Mouse (Mus musculus): ENCODE measurements around the gene Rgs1. TPM values are rescaled to one million over a fixed set of nuclear protein-coding genes. Genes with fewer than 3 reads are reported as not detected.
A peak's percentile ranks its signal among the peaks of the same experiment; 100 is the strongest.

Rgs1 gene
- polyA plus RNA-seq, 1 experiment from 2014 or later, result not detected

DNA sequence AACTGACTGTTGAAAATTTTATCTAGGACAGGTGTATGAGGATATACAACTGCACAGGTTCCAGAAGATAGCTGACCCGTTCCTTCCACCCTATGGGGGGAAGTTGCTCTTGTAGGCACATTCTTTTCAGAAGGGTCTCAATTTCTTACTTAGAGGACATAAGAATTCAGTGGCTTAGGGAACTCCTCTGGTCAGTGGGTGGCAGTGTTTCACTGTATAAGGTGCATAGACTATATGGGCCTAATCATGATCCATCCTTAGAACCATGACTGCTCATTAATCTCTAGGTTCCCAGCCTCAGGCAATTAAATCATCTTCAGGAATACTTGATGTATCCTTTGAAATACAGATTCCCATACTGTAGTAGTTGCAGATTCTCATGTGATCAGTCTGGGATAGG is 5.5 kb downstream of the Rgs1 start:
- Histone ChIP-seq H3K27me3 (ENCODE audit: insufficient read depth, poor library complexity, severe bottlenecking) (no peaks in the 10 kb centered on the region), H3K36me3 (no peaks in the 10 kb centered on the region), H3K4me3 (no peak overlapping the region), H3K9me3 (no peaks in the 10 kb centered on the region), H3K4me1 (replicated peaks) (no peaks in the 10 kb centered on the region), H3K27ac (no peak overlapping the region)
- DNase-seq (ENCODE audit: low spot score), result no peak
- 91% methylated on average over 1 of the region's 1 CpGs for WGBS

- Histone ChIP-seq H3K4me1 (replicated peaks) (no peaks in the 10 kb centered on the region), H3K9me3 (no peaks in the 10 kb centered on the region), H3K36me3 (no peaks in the 10 kb centered on the region), H3K27me3 (ENCODE audit: insufficient read depth, poor library complexity, severe bottlenecking) (no peaks in the 10 kb centered on the region), H3K4me3 (no peak overlapping the region), H3K27ac (no peak overlapping the region)
- WGBS, result 78% methylated on average over 2 of the region's 2 CpGs
- DNase-seq (ENCODE audit: low spot score), result no peak
These were observed 9.8 kb downstream of the Rgs1 start for GRCm38 (mm10) chr1:144239195-144239594.

- Histone ChIP-seq H3K27me3 (ENCODE audit: insufficient read depth, poor library complexity, severe bottlenecking) (no peaks in the 10 kb centered on the region), H3K4me3 (no peak overlapping the region), H3K9me3 (no peaks in the 10 kb centered on the region), H3K27ac (no peak overlapping the region), H3K36me3 (no peaks in the 10 kb centered on the region), H3K4me1 (replicated peaks) (no peaks in the 10 kb centered on the region)
- no peak for DNase-seq (ENCODE audit: low spot score)
These were observed 33.8 kb downstream of the Rgs1 start for GRCm38 (mm10) chr1:144215230-144215629.

GRCm38 (mm10) chr1:144210912-144211311 is 38.1 kb downstream of the Rgs1 start:
- no peak overlapping the region for H3K27ac ChIP-seq
- H3K27me3 ChIP-seq (ENCODE audit: insufficient read depth, poor library complexity, severe bottlenecking), result no peaks in the 10 kb centered on the region
- no peak overlapping the region for H3K4me3 ChIP-seq
- no peaks in the 10 kb centered on the region for H3K36me3 ChIP-seq
- 75% methylated on average over 3 of the region's 3 CpGs for WGBS
- DNase-seq (ENCODE audit: low spot score), result no peak
- no peaks in the 10 kb centered on the region for H3K9me3 ChIP-seq
- H3K4me1 ChIP-seq (replicated peaks), result no peaks in the 10 kb centered on the region

DNA sequence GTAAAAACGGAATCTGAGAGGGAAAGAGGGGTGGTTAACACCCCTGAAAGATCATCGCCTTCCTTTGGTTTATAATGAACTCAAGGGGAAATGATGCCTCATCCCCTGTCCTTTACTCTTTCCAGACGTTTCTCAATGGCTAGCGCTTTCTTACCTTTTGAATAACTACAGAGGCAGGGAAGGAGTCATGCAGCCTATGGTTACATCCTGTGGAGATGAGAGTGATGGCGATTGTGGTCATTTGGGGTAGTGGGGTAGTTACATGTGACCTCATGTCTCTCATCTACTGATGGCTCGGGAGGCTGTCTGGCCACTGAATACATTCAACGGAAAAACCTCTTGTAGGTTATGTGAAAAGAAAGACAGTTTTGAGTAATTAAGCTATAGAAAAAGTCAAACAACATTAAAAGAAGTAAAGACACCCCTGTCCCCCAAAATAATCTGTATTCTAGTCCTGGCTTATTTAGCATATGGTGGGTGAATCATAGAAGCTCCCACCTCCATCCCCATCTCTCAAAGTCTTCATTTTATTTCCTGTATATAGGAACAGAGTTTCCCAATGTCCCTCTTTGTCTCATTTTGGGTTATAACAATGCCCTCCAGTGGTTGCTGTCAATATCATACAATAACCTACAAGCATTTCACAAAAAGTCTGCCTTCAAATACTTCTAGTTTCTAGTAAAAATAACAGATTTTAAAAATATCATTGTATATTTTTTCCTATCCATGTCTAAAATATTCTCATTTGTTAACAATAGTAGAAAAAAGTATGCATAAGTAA is 42.6 kb downstream of the Rgs1 start:
- no peak overlapping the region for H3K27ac ChIP-seq
- no peaks in the 10 kb centered on the region for H3K27me3 ChIP-seq (ENCODE audit: insufficient read depth, poor library complexity, severe bottlenecking)
- H3K36me3 ChIP-seq, result no peaks in the 10 kb centered on the region
- DNase-seq (ENCODE audit: low spot score), result no peak
- no peaks in the 10 kb centered on the region for H3K4me1 ChIP-seq (replicated peaks)
- 77% methylated on average over 7 of the region's 7 CpGs for whole genome bisulfite sequencing
- H3K4me3 ChIP-seq, result no peak overlapping the region
- no peaks in the 10 kb centered on the region for H3K9me3 ChIP-seq

DNA sequence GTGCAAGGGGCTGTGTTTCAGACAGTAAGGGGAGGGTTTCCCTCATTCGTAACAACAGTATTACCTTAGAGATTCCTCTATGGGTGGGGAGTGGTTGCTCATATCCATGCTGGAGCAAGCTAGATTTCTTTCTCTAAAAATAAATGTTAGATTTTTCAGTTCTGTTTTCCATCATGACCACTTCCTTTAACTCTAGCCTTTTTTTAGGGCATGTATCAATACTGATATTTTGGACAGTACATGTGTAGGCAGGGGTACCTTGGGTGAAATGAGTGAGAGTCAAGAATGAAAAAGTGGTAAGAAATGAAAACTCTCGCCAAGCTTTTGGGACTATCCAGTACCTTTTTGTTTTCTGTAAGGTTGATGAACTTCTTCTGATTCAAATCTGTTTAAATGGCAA is 44.3 kb downstream of the Rgs1 start:
- WGBS, result 87% methylated on average over 2 of the region's 2 CpGs
- no peak for DNase-seq (ENCODE audit: low spot score)
- Histone ChIP-seq H3K27me3 (ENCODE audit: insufficient read depth, poor library complexity, severe bottlenecking) (no peaks in the 10 kb centered on the region), H3K4me1 (replicated peaks) (no peaks in the 10 kb centered on the region), H3K4me3 (no peak overlapping the region), H3K27ac (no peak overlapping the region), H3K36me3 (no peaks in the 10 kb centered on the region), H3K9me3 (no peaks in the 10 kb centered on the region)

DNA sequence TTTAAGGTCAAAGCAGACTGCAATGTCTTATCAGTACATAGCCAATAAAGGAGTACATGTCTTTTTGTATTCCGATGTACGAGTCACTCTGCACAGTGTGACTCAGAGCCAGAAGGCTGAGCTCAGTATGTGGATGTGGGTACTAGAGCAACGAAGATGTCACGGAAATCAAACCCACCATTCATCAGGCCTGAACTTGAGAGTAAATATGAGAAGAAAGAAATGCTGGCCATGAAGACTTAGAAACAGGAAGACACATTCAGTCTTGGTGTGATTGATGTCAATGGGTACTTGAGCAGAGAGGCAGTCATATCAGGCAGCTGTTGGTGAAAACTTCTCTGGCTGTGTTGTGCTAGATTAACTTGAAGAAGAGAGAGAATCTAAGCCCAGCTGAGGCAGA is 46.1 kb downstream of the Rgs1 start:
- WGBS, result 96% methylated on average over 4 of the region's 4 CpGs
- H3K9me3 ChIP-seq, result no peaks in the 10 kb centered on the region
- no peak overlapping the region for H3K27ac ChIP-seq

GRCm38 (mm10) chr1:144200496-144200895 is 48.5 kb downstream of the Rgs1 start:
- Histone ChIP-seq H3K27ac (no peak overlapping the region), H3K4me3 (no peak overlapping the region), H3K9me3 (no peaks in the 10 kb centered on the region), H3K36me3 (no peaks in the 10 kb centered on the region), H3K4me1 (replicated peaks) (no peaks in the 10 kb centered on the region), H3K27me3 (ENCODE audit: insufficient read depth, poor library complexity, severe bottlenecking) (no peaks in the 10 kb centered on the region)
- 89% methylated on average over 2 of the region's 2 CpGs for WGBS
- no peak for DNase-seq (ENCODE audit: low spot score)

More for the DNA sequence above, 46.1 kb downstream of the Rgs1 start:
- no peaks in the 10 kb centered on the region for H3K27me3 ChIP-seq (ENCODE audit: insufficient read depth, poor library complexity, severe bottlenecking)
- no peaks in the 10 kb centered on the region for H3K36me3 ChIP-seq
- no peak for DNase-seq (ENCODE audit: low spot score)
- H3K4me3 ChIP-seq, result no peak overlapping the region
- H3K4me1 ChIP-seq (replicated peaks), result no peaks in the 10 kb centered on the region

- no peak overlapping the region for H3K27ac ChIP-seq
- no peaks in the 10 kb centered on the region for H3K27me3 ChIP-seq (ENCODE audit: insufficient read depth, poor library complexity, severe bottlenecking)
- no peaks in the 10 kb centered on the region for H3K9me3 ChIP-seq
- no peaks in the 10 kb centered on the region for H3K4me1 ChIP-seq (replicated peaks)
- WGBS, result 71% methylated on average over 1 of the region's 1 CpGs
- no peaks in the 10 kb centered on the region for H3K36me3 ChIP-seq
- DNase-seq (ENCODE audit: low spot score), result no peak
- H3K4me3 ChIP-seq, result no peak overlapping the region
These were observed 49.5 kb downstream of the Rgs1 start for GRCm38 (mm10) chr1:144199538-144199937.

DNA sequence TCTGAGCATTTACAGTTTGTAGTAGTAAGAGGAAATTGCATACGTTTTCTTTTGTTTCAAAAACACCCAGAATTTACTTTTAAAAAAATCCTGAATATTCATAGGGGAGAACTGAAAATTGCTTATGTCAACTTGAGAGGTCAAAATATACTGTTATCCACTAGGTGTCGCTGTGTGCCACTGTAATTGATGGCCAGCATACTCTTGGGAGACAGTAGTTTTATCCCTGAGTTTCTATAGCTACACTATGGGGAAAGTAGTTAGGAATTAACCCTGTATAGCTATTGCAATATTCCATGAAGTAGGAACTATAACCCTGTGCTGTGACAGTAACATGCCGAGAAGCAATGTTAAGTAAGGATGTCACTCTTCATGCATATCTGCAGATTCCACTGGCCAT is 51.4 kb downstream of the Rgs1 start:
- WGBS, result 28% methylated on average over 3 of the region's 3 CpGs
- no peaks in the 10 kb centered on the region for H3K4me1 ChIP-seq (replicated peaks)
- no peaks in the 10 kb centered on the region for H3K9me3 ChIP-seq
- H3K4me3 ChIP-seq, result no peak overlapping the region
- no peak overlapping the region for H3K27ac ChIP-seq
- no peaks in the 10 kb centered on the region for H3K36me3 ChIP-seq
- DNase-seq (ENCODE audit: low spot score), result peak; percentile 14
- no peaks in the 10 kb centered on the region for H3K27me3 ChIP-seq (ENCODE audit: insufficient read depth, poor library complexity, severe bottlenecking)

Other genes starting within 250 kb of the Rgs1 start
- 44.8 and 50.3 TPM in 2 replicates for gene Rgs2, start 245.1 kb downstream of the Rgs1 start, polyA plus RNA-seq (2016; fragmentation: Nextera tagmentation; extraction: Ambion mirVana)
- gene Rgs13, start 71.9 kb downstream of the Rgs1 start, polyA plus RNA-seq (2016; fragmentation: Nextera tagmentation; extraction: Ambion mirVana), result 0.61 and 1.1 TPM in 2 replicates